Mouse (Mus musculus) induced T-regulatory cell, adult 2 months (primary cell): ENCODE measurements around the gene Atp1b3.

Experiments
- DNase-seq: peaks from one replicate; pipeline ENCODE4 v3.0.0-alpha.2; 2012; ENCODE audit warnings: low read depth

Atp1b3 gene

DNA sequence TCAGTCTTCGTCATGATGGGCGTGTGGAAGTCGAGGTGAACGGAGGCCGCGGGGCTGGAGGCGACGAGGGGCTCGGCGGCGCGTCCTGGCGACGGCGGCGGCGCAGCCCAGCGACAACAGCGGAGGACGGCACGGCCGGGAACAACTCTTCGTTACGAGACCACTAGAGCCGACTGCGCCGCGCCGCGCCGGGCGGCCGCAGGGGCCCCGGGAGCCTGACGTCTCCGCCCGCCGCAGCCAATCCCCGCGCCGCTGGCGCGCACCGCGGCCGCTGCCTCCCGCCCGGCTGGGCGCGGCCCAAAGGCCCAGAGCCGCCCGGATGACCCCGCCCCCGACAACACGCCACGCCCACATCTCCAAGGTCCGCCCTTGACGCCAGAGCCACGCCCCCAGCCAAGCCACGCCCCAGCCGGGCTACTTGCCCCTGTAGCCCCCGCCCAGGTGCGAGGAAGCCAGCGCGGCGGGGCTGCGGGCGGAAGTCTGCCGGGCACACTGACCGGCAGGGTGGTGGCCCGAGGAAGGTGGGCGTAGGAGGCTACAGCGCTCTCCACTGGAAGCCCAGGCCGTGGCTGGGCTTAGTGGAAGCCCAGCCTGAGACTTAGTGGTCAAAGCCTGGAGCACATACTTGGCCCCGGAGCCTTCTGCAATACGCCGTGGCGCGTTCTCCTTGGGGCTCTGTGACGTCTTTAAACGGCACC, at the start of gene Atp1b3:
Gene Atp1b3, minus strand, starts transcription at position 302 of the 698 bp plus-strand sequence.
- peak; percentile 98 for DNase-seq

DNA sequence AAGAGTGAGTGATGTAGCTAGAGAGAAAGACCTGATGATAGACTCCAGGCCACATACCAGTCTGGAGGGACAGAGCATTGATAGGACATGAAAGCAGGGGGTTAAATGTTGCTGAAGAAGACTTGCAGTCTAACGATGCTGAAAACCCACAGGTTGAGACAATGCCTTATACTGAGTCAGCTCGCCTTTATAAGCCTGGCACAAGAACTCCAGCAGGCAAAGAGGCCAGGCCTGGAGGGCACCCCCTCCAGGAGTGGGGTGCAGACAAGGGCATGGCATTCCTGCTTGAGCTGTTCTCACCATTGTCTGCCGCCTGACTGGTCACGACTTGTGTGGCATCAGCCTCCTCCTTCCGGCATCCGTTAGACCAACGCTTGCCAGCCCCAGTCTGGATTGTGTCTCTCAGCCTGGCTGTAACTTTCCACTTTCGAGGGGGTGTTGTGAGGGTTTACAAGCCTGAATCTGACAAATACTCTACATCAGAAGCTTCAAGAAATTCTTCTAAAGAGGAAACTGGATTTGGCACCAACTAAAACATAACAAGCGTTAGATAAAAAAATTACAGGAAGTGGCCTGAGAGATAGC, 48.7 kb upstream of the Atp1b3 start:
- DNase-seq, result no peak

DNA sequence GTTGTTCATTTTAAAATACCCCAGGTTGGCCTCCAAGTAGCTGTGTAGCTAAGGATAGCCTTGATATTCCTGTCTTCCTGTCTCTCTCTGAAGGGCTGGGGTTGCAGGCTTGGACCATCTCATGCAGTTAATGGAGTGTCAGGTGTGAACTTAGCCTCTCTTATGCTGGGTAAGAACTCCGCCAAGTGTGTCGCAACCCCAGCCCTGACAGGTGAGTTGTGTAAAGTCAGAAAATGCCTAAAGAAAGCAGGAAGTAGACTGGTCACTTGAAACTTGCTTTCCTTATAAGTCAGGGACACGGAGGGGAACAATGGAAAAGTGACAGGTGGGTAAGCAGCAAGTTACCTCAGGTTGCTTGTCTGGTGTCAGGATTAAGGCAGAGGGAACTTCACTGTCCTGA, 40.1 kb upstream of the Atp1b3 start:
- DNase-seq, result no peak

DNA sequence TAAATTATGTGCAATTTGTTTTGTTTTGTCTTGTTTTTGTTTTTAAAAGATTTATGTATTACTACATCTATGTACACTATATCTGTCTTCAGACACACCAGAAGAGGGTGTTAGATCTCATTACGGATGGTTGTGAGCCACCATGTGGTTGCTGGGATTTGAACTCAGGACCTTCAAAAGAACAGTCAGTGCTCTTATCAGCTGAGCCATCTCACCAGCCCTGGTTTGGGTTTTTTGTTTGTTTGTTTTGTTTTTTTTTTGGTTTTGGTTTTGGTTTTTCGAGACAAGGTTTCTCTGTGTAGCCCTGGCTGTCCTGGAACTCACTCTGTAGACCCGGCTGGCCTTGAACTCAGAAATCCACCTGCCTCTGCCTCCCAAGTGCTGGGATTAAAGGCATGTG, 35.7 kb upstream of the Atp1b3 start:
- peak; percentile 64 for DNase-seq

DNA sequence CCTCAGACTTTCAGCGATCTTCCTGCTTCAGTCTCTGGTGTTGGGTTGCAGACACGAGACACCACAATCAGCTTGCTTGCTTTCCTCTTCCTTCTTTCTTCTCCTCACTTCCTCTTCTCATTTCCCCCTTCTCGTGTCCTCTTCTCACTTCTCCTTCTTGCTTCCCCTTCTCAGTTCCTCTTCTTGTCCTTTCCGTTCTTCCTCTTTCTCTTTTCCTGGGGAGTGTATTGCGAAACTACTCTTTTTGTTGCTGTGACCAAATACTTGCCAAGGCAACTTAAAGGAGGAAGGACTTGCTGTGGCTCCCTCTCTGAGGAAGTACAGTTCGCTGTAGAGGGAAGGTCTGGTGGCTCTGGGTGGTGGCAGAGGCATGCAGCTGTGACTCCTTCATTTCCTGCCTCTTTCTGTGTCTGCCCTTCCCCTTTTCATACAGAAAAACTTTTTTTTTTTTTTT, 35.2 kb upstream of the Atp1b3 start:
- DNase-seq, result peak; percentile 76

DNA sequence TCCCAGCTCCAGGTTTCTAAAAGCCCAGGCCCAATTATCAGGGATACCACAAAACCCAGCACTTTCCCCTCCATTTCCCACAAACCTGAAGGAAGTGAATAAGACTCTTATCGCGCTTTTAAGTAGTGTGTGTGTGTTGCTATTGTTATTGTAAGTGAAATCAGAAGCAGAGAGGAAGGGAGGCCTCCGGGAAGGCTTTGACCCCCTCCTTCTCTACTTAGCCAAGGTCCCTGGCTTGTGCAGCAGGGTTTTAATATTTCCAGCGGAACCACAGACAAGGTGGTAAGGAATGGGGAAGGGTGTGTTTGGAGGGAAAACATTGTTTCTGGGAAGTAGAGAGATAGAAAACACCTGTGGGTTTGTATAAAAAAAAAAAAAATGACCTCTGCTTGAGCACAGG, 34.4 kb upstream of the Atp1b3 start:
- DNase-seq, result no peak

DNA sequence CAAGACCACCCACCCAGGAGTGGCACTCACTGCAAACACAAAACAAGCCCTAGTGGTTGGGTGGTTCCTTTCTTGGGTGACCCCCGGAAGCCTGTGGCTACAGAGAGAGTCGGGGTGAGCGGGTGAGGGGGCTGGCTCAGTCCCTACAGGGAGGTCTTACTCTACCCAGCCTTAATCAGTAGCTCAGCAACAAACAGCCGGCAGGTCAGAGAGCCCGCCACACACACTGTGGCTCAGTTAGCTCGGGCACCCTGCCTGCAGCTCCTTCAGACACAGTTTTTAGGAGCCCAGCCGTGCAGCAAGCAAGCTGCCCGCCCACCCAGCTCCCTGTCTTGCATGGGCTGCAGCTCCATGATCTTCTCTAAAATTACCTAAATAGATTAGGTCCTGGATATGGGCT, 33.9 kb upstream of the Atp1b3 start:
- no peak for DNase-seq

DNA sequence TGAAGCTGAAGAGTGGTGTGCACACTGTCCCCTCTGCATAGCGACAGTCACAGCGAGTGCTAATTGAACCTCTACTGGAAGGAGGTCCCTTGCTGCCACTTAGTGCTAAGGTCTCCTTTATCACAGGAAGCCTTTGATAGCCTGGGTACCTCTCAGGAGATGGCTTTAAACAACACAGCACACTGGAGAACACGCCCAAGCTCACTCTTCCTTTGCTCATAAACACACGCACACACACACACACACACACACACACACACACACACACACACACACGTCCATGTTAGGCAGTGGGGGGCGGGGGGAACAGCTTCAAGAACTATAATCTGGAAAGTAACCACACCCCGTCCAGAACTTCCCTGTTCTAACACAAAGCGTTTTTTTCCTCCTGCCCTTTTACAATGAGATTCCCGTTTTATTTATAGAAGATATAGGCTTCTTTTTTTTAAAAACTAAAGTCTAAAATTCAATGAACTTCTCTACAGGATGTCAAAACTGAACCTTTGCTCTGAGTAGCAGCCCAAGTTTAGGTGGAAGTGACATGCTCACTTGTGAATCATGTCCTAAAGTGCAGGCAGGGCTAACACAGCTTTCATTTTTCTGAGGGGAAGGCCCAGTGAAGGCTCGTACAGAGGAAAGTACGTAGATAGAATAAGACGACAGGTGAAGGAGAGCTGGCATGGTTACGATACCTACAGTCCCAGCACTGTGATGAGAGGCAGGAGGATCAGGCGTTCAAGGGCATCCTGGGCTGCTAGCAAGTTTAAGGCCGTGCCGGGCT, 30.9 kb upstream of the Atp1b3 start:
- DNase-seq, result peak; percentile 90

DNA sequence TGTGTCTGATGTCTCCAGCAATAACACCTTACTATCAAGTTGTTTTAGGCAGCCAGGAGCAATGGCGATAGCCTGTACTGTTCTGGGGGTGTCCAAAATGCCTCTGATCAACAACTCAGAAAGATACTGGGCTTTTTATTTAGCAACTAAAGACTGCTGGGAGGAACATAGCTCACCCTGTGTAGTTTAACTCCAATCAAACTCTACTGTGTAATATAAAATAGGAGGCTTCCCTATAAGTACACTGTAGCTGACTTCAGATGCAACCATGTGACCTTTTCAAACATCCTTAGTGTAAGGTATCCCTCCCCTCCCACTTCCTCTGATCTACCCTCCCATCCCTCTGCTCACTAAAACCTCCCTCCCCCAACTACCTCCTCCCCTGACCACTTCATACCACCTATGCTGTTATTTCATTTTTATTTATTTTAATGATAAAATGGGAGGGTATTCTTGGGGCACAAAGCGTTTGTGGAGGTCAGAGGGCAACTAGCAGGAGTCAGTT, 29.5 kb upstream of the Atp1b3 start:
- DNase-seq, result peak; percentile 66

DNA sequence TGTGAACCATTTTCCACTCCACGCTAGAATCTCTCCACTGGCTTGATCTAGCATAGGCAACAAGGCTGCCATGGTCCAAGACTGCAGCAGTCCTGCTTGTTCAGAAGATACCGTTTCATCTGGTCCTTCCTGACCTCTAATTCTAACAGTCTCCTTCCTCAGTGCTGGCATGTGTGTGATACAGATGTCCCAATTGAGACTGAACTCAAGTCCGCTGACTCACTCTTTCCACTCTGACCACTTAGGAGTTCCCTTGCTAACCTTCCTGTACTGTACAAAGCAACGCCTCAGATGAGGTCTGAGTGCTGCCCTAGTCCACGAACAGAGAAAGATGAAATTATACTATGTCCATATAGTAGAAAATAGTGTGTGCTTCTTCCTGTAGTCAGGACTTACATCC, 28.9 kb upstream of the Atp1b3 start:
- peak; percentile 75 for DNase-seq

DNA sequence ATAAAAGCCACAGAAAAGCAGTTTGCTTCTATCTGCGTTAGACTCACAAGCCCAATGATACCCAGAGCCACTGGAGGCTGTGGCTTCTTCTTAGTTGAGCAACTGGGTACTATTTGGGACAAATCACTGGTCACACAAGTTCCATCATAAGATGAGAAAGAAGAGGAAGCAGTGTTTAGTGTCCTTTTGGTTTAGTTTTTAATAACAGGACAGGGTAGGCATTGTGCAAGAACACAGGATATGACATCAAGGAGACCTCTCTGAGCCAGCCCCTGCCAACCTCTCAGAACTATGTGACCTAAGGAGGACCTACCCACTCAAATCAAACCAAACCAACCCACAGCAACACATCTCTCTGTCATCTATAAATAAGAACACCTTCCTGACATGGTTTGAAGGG, 27.7 kb upstream of the Atp1b3 start:
- peak; percentile 71 for DNase-seq

DNA sequence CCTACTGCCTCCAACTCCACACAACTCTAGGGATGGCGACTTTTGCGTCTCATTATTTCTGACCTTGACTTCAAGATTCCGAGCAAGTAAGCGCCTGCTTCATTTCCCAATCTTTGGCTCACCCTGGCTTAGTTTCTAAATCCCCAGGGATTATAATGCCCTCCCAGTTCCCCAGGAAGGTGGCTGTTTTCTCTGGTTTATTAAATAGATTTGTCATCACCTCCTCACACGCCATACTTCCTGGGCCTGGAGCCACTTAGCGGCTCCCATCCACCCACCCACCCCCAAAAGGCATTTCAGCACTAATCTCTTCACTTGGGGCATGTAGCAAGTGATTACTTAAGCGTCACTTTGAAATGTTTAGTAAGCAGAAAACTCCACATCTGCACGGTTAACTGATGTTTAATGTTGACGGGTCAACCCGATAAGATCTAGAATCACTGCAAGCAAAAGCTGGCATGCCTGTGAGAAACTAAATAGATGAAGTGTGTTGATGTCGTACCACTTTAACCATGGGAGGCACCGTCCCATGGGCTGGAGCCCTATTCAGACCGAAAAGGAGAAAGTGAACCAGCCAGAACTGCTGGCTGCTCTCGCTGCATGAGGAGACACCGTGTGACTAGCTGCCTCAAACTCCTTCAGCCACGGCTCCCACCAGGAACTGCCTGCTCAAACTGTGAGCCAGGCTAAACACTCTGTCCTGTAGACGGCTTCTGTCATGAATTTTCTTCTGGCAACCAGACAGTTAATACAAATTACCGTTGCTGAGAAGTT, 19.7 kb upstream of the Atp1b3 start:
- DNase-seq, result no peak

DNA sequence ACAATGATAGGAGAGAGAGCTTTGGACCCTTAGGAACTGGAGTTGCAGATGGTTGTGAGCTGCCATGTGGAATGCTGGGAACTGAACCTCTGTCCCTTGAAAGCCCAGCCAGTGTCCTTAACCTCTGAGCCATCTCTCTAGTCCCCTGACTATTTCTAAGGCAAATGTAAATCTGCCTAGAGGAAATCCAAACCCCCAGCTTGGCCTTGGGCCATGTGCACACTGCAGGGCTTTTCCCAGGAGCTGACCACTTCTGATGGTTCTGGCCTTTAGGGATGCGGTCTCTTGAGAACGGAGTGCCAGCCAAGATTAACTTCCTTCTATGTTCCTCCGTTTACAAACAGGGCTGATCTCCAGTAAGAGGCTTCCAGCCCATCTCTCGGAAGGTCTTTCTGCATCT, 18.5 kb upstream of the Atp1b3 start:
- no peak for DNase-seq

DNA sequence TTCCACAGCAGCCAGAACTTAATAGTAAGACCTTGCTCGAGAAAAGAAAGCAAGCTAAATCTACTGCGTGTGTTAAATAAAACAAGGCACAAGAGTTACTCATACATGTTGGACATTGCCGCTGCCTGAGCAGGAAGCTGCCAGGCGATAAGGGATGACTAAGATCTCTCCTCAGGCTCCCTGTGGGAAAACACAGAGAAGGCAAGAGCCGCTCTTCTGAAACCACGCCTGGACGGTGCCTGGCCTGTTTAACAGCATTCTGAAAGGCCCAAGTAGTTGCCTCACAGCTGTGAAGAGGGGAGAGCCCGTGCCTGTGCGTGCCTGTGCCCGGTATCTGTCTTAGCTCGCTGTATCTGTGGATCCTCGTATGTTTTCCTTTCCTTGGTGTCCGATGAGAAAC, 17.2 kb upstream of the Atp1b3 start:
- DNase-seq, result no peak

DNA sequence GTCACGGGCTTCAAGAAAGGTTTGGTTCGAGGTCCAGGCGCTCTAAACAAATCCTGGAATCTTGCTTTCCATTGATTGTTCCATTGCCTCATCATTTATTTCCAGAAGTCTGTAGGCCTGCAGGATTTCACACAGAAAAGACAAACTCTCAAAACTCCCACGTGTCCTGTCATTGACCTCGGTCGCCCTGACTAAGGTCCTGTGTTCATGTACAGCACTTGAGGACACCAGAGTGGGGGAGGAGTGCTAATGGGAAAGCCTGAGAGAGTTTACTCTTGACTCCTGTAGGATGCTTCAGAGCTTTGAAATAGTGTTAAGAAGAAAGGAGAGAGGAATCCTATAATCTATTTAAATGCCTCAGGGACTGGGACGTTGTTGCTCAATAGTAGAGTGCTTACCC, 15.3 kb upstream of the Atp1b3 start:
- no peak for DNase-seq

DNA sequence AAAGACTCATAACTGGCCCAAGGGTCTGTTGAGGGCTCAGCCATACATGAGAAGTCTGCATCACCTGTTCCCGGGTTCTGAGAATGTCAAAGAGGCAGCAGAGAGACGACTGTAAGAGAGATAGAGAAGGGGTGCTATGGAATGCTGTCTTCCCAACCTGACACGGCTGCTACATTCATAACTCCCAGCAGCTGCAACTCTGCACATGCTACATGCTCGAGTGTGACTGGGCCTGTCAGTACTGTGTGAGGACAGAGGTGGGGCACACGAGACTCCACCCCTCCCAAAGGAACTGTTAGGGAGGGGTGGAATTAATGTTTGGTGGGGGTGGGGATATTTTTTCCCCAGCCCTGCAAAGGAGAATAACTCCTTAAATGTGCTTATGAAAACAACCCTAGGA, 14.5 kb upstream of the Atp1b3 start:
- DNase-seq, result no peak

DNA sequence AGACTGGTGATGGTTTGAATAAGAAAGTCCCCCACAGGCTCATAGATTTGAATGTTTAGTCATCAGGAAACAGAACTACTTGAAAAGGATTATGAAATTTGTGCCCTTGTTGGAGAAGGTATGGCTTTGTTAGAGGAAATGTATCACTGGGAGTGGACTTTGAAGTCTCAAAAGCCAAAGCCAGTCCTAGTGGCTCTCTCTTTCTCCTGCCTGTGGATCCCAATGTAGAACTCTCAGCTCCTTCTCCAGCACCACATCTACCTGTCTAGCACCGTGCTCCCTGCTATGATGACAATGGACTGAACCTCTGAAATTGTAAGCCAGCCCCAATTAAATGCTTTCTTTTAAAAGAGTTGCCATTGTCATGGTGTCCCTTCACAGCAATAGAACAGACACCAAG, 12.9 kb upstream of the Atp1b3 start:
- no peak for DNase-seq

DNA sequence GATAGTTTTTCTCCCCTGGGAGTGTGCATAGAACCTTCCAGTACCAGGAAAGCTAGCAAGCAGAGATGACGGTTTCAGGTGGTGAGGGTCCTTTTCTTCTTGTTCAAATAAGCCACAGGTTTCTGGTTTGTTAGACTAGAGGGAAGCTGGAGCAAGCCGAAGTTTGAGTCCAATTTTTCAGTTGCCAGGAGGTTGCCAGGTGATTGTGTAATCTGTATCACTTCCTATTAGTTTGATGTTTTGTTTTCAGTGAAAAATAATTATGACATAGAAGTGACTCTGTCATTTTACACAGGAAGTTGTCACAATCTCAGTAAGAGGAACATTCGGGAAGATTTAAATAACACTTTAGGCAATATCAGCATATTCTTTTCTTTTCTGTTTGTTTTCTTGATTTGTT, 11.6 kb upstream of the Atp1b3 start:
- no peak for DNase-seq

DNA sequence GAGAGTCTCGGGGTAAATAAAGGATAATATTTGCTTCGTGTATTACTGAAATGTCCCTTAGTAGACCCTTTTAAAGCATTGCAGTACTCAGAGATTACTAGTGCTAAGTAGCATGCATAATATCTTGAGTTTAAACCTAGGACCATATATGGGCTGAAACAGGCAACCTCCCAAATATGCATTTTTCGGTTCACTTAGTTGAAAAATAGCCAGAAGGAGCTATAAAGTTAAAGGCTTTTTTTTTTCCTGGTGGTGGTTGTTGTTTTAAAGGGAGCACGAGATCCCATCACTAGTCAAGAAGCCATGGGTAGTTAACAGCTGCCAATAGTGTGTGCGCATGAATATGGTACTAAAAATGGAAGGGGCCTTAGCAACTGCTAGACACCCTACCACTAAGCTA, 6.8 kb upstream of the Atp1b3 start:
- no peak for DNase-seq

DNA sequence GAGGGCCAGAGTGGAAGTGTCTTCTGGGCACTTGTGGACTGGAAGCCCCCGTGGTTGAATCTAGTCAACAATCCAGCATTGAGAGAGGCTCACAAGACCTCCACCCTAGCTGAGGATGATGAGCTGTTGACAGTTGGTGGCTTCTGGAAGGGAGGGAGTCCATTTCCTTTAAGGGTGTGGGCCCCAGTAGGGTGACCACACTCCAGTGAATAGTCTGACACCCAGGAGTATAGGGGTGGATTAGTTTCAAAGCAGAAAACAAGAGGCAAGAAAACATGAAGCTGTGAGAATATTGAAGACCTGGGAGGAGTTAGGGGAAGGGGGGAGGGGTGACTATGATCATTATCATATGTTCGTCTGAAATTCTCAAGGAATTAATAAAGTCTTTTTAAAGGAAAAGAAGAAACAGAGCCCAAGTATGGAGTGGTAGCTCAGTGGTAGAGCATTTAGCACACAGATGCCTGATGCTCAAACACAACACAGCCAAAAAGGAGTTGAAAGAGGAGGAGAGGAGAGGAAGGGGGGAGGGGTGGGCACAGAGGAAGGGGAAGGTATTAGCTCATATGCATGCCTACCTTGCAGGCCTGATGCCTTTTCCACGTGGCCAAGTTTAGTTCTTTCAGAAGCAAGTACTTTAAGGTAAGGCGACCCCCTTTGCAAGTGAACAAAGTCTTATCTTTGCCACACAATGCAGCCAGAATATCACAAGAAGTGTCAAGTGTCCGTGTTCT, 5.6 kb upstream of the Atp1b3 start:
- DNase-seq, result peak; percentile 63

DNA sequence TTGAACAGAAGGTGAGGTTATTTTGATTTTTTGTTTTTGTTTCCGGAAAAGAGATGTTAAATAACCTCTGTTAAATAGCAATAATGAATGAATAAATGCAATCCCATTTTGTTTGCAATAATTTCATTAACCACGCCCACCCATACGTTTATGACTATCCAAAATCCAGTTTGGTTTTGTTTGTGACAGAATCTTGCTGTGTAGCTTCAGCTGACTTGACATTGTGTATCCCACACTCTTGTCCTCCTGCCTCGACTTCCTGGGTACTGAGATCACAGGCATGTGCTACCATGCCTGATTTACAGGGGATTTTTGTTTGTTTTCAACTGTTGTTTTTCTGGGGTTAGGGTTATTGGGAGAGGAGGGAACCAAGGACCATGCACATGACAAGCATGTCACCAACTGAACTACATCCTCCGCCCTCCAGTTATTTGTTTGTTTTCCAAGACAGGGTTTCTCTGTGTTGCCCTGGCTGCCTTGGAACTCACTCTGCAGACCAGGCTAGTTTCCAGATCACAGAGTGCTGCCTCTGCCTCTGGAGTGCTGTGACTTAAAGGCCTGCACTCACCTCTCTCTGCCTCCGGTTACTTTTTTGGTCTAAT, 1.1 kb upstream of the Atp1b3 start:
- peak; percentile 57 for DNase-seq
